Comparison of ENCODE assay signal across 29 mouse cellular contexts in the genomic region with DNA sequence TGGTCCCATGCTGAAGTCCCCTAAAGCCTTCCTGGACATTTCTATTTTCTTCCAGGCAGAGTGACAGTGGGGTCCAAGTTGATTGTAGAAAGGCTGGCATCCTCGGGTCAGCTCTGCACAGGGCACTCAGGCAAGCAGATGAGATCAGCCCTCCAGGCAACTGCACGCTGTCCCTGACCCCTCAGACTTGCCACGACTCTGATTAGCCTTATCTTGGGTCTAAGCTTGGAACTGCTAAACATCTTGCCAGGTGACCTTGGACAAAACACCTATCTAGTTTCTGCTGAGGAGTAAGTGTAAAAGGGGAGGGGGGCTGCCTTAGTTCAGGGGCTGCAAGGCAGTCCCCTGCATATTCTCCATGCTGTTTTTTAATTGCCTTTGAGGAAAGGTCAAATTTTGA. TPM values are rescaled to one million over a fixed set of nuclear protein-coding genes. Genes with fewer than 3 reads are reported as not detected.
"Had no signal": no experiment of that assay in that cellular context is flagged by ENCODE, and none has a peak within 500 bp of the region (broad histone marks: within the 10 kb centered on the region; RNA-seq: fewer than 3 reads in every experiment).

No protein-coding gene starts in this region.

- DNase-seq: left cerebral cortex, postnatal 4 days; liver; liver, embryonic 13.5 days; liver, postnatal 0 days; lung, adult 18-20 months; lung, adult 2 months; lung, embryonic 14.5 days; lung, postnatal 10 days; lung, postnatal 14 days; lung, postnatal 36 days; lung, postnatal 4 days; midbrain, embryonic 14.5 days had no signal

- H3K27ac ChIP-seq: limb, embryonic 10.5 days; limb, embryonic 12.5 days; limb, embryonic 13.5 days; limb, embryonic 15.5 days; liver, embryonic 12.5 days; liver, embryonic 13.5 days; liver, embryonic 14.5 days; liver, embryonic 15.5 days; lung, embryonic 15.5 days; macrophage; midbrain, embryonic 10.5 days; midbrain, embryonic 12.5 days; midbrain, embryonic 13.5 days; midbrain, embryonic 15.5 days; neural tube, embryonic 12.5 days; neural tube, embryonic 13.5 days had no signal

- H3K9me3 ChIP-seq: limb, embryonic 15.5 days; liver, embryonic 15.5 days; megakaryocyte, embryonic 14.5 days; midbrain, embryonic 15.5 days had no signal

- H3K27me3 ChIP-seq: limb, embryonic 12.5 days; limb, embryonic 13.5 days; limb, embryonic 15.5 days; liver, embryonic 15.5 days; lung, embryonic 15.5 days; midbrain, embryonic 13.5 days; midbrain, embryonic 15.5 days; neural tube, embryonic 12.5 days; neural tube, embryonic 13.5 days had no signal

- H3K4me3 ChIP-seq: limb, embryonic 10.5 days; limb, embryonic 12.5 days; limb, embryonic 13.5 days; limb, embryonic 15.5 days; liver, embryonic 12.5 days; liver, embryonic 13.5 days; liver, embryonic 15.5 days; lung, embryonic 15.5 days; megakaryocyte, embryonic 14.5 days; midbrain, embryonic 10.5 days; midbrain, embryonic 12.5 days; midbrain, embryonic 13.5 days; midbrain, embryonic 15.5 days; myocyte; neural tube, embryonic 12.5 days; neural tube, embryonic 13.5 days had no signal

- H3K4me1 ChIP-seq: lung, embryonic 15.5 days; midbrain, embryonic 13.5 days; midbrain, embryonic 15.5 days had no signal

- H3K36me3 ChIP-seq: limb, embryonic 10.5 days; limb, embryonic 12.5 days; limb, embryonic 13.5 days; limb, embryonic 15.5 days; liver, embryonic 12.5 days; liver, embryonic 13.5 days; liver, embryonic 15.5 days; lung, embryonic 15.5 days; midbrain, embryonic 10.5 days; midbrain, embryonic 12.5 days; midbrain, embryonic 13.5 days; midbrain, embryonic 15.5 days; neural tube, embryonic 12.5 days; neural tube, embryonic 13.5 days had no signal

RNA-seq across cellular contexts. Expression of gene Bin2, which starts 22.6 kb away (rescaled TPM):
- polyA plus RNA-seq: myocyte had no signal

RNA-seq across cellular contexts. Expression of gene Galnt6, which starts 37.2 kb away (rescaled TPM):
- polyA plus RNA-seq: midbrain, embryonic 13.5 days had no signal
